Mouse (Mus musculus): ENCODE data around the gene Sec24b. TPM values are rescaled to one million over a fixed set of nuclear protein-coding genes. Genes with fewer than 3 reads are reported as not detected.

Gene Sec24b
- polyA plus RNA-seq, 1 experiment from 2014 or later: 33.6 TPM

DNA sequence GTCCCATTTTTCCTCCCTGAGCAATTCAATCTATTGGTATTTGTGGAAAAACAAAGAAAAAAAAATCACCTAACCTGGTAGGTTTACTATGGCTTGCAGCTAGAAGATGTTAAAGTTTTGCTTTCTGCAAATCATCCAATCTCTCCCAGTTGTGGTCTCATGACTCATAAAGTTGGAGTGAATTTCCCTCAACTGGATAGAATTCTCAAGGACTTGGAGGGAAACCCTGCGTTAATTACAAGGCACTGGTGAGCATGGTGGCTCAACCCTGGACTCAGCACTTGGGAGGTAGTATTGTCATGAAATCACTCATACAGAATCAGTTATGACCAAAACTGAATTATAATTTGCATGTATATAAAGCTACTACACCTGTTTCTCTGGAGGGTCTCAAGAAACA, 120.1 kb downstream of the Sec24b start:
- H3K4me3 ChIP-seq (ENCODE audit: low read depth, low read length): no peak overlapping the region
- H3K9me3 ChIP-seq (ENCODE audit: control insufficient read depth, low read length): no peaks in the 10 kb centered on the region
- H3K27me3 ChIP-seq (ENCODE audit: control insufficient read depth, insufficient read depth, low read length): no peaks in the 10 kb centered on the region
- no peak overlapping the region for H3K27ac ChIP-seq (replicated peaks; ENCODE audit: low read depth, low read length)
- ATAC-seq (ENCODE audit: insufficient number of reproducible peaks, low FRiP score, low TSS enrichment, low read depth) (no peak), DNase-seq (ENCODE audit: low spot score) (no peak)
- no peak overlapping the region for H3K9ac ChIP-seq (ENCODE audit: low read length)
- no peaks in the 10 kb centered on the region for H3K36me3 ChIP-seq (ENCODE audit: control insufficient read depth, insufficient read depth, low read length)
- peaks cover 5% of the 10 kb centered on the region for H3K4me1 ChIP-seq (ENCODE audit: control insufficient read depth, insufficient read depth, low read length)
- 89% methylated on average over 1 of the region's 1 CpGs for WGBS
- H3K4me2 ChIP-seq (ENCODE audit: low read depth, severe bottlenecking): no peak overlapping the region

DNA sequence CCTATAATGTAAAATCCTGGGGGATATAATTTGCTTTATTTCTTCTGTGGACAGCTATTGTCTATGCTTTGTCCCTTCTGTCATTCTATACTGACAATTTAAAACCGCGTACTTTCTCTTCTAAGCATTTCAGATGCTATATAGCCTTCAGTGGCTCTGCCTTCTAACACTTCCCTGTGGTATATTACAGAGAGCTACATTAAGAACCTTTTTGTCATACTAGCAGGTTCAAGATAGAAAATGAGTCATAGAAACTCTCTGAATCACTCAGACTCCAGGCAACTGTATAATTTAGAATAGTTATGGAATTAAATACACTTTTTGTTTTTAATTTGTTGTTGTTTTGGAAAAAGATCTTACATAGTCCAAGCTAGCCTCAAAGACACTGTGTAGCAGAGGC, 120.6 kb downstream of the Sec24b start:
- H3K27ac ChIP-seq (replicated peaks; ENCODE audit: low read depth, low read length): no peak overlapping the region
- DNase-seq (ENCODE audit: low spot score) (no peak), ATAC-seq (ENCODE audit: insufficient number of reproducible peaks, low FRiP score, low TSS enrichment, low read depth) (no peak)
- H3K27me3 ChIP-seq (ENCODE audit: control insufficient read depth, insufficient read depth, low read length): no peaks in the 10 kb centered on the region
- H3K9me3 ChIP-seq (ENCODE audit: control insufficient read depth, low read length): no peaks in the 10 kb centered on the region
- H3K9ac ChIP-seq (ENCODE audit: low read length): no peak overlapping the region
- no peak overlapping the region for H3K4me3 ChIP-seq (ENCODE audit: low read depth, low read length)
- H3K4me1 ChIP-seq (ENCODE audit: control insufficient read depth, insufficient read depth, low read length): peaks cover 5% of the 10 kb centered on the region
- WGBS: 99% methylated on average over 2 of the region's 2 CpGs
- H3K36me3 ChIP-seq (ENCODE audit: control insufficient read depth, insufficient read depth, low read length): no peaks in the 10 kb centered on the region
- no peak overlapping the region for H3K4me2 ChIP-seq (ENCODE audit: low read depth, severe bottlenecking)

DNA sequence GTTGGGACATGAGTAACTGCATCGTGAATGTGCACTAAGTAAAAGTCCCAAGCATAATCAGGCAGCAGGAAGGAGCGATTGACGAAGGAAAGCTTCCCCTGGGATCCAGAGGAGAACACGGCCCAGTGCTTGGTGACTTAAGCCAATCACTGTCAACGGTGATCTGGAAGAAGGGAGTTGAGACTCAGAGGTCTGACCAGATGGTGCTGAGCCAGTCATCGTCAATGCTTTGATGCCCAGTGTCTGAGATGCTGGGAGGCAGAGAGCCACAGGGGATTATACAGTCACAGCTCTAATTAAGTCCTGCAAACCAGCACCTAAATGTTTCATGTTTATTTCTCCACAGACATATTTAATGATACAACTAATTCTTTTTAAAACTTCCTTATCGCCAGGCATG, 122.3 kb downstream of the Sec24b start:
- Histone ChIP-seq H3K9ac (ENCODE audit: low read length) (no peak overlapping the region), H3K27me3 (ENCODE audit: control insufficient read depth, insufficient read depth, low read length) (no peaks in the 10 kb centered on the region), H3K27ac (replicated peaks; ENCODE audit: low read depth, low read length) (no peak overlapping the region), H3K36me3 (ENCODE audit: control insufficient read depth, insufficient read depth, low read length) (no peaks in the 10 kb centered on the region), H3K9me3 (ENCODE audit: control insufficient read depth, low read length) (no peaks in the 10 kb centered on the region), H3K4me2 (ENCODE audit: low read depth, severe bottlenecking) (no peak overlapping the region), H3K4me3 (ENCODE audit: low read depth, low read length) (no peak overlapping the region), H3K4me1 (ENCODE audit: control insufficient read depth, insufficient read depth, low read length) (peaks cover 5% of the 10 kb centered on the region)
- WGBS: 46% methylated on average over 7 of the region's 7 CpGs
- no peak for ATAC-seq (ENCODE audit: insufficient number of reproducible peaks, low FRiP score, low TSS enrichment, low read depth)
- DNase-seq (ENCODE audit: low spot score): no peak

DNA sequence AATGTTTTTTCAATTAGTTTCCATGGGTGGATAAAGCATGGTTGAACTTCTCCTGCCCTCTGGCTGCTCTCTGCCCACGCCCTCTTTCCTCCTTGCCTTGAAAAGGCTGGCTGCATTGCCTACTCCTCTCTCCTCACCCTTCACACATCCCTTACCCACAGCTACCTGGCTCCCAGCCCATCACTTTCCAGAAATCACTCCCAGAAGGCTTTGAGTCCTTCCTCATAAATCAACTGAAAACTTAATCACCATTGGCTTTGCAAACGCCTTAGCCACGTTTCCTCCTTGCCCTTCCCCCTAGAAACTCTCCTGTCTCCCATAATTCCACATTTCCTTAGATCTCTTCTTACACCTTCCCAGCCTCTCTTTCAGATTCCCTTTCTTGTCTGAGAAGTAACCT, 123.5 kb downstream of the Sec24b start:
- H3K4me2 ChIP-seq (ENCODE audit: low read depth, severe bottlenecking): no peak overlapping the region

DNA sequence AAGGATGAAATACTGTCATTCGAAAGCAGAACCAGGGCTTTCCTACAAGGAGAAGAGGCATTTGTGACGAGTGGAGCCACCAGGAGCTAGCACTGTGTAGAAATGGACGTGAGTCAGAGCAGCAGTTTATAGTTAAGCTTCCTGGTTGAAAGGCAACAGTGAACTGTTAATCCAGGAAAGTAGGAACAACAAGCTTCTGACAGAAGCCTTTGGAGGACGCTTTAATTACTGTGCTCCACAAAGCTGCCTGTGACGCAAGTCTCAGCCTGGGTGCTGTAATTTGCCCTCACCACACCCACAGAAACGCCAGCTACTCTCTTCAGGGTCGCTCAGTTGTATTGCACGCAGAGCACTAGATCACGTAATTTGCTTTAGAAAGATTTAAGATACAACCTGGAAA, 124.8 kb downstream of the Sec24b start:
- H3K36me3 ChIP-seq (ENCODE audit: control insufficient read depth, insufficient read depth, low read length): no peaks in the 10 kb centered on the region
- DNase-seq (ENCODE audit: low spot score) (no peak), ATAC-seq (ENCODE audit: insufficient number of reproducible peaks, low FRiP score, low TSS enrichment, low read depth) (no peak)
- H3K9me3 ChIP-seq (ENCODE audit: control insufficient read depth, low read length): no peaks in the 10 kb centered on the region
- H3K4me3 ChIP-seq (ENCODE audit: low read depth, low read length): no peak overlapping the region
- 36% methylated on average over 9 of the region's 9 CpGs for WGBS
- no peak overlapping the region for H3K27ac ChIP-seq (replicated peaks; ENCODE audit: low read depth, low read length)
- no peak overlapping the region for H3K9ac ChIP-seq (ENCODE audit: low read length)
- no peaks in the 10 kb centered on the region for H3K27me3 ChIP-seq (ENCODE audit: control insufficient read depth, insufficient read depth, low read length)
- peaks cover 5% of the 10 kb centered on the region for H3K4me1 ChIP-seq (ENCODE audit: control insufficient read depth, insufficient read depth, low read length)
- no peak overlapping the region for H3K4me2 ChIP-seq (ENCODE audit: low read depth, severe bottlenecking)

More for the DNA sequence above, 123.5 kb downstream of the Sec24b start:
- H3K27ac ChIP-seq (replicated peaks; ENCODE audit: low read depth, low read length): no peak overlapping the region
- 18% methylated on average over 3 of the region's 3 CpGs for WGBS
- H3K9ac ChIP-seq (ENCODE audit: low read length): no peak overlapping the region
- H3K27me3 ChIP-seq (ENCODE audit: control insufficient read depth, insufficient read depth, low read length): no peaks in the 10 kb centered on the region
- ATAC-seq (ENCODE audit: insufficient number of reproducible peaks, low FRiP score, low TSS enrichment, low read depth) (no peak), DNase-seq (ENCODE audit: low spot score) (peak; percentile 30)
- no peaks in the 10 kb centered on the region for H3K36me3 ChIP-seq (ENCODE audit: control insufficient read depth, insufficient read depth, low read length)
- no peaks in the 10 kb centered on the region for H3K9me3 ChIP-seq (ENCODE audit: control insufficient read depth, low read length)
- H3K4me3 ChIP-seq (ENCODE audit: low read depth, low read length): no peak overlapping the region
- peaks cover 5% of the 10 kb centered on the region for H3K4me1 ChIP-seq (ENCODE audit: control insufficient read depth, insufficient read depth, low read length)

Other genes with a start within 250 kb of the Sec24b start
- gene Rrh, start 239.0 kb downstream of the Sec24b start, polyA plus RNA-seq (2014; fragmentation: Nextera tagmentation; extraction: Ambion mirVana): 0.09 TPM in 1 of 2 replicates, not detected in the other
- gene Gar1, start 230.2 kb downstream of the Sec24b start, polyA plus RNA-seq (2014; fragmentation: Nextera tagmentation; extraction: Ambion mirVana): 44.1 and 55.8 TPM in 2 replicates
- gene Cfi, start 225.7 kb downstream of the Sec24b start, polyA plus RNA-seq (2014; fragmentation: Nextera tagmentation; extraction: Ambion mirVana): 0.09 TPM in 1 of 2 replicates, not detected in the other
- gene Pla2g12a, start 182.9 kb downstream of the Sec24b start, polyA plus RNA-seq (2014; fragmentation: Nextera tagmentation; extraction: Ambion mirVana): 23.9 and 25.9 TPM in 2 replicates
- 109 and 120 TPM in 2 replicates for gene Casp6, start 160.1 kb downstream of the Sec24b start, polyA plus RNA-seq (2014; fragmentation: Nextera tagmentation; extraction: Ambion mirVana)
- gene Mcub, start 91.3 kb downstream of the Sec24b start, polyA plus RNA-seq (2014; fragmentation: Nextera tagmentation; extraction: Ambion mirVana): 12.5 and 14.1 TPM in 2 replicates
- gene Col25a1, start 69.9 kb upstream of the Sec24b start, polyA plus RNA-seq (2014; fragmentation: Nextera tagmentation; extraction: Ambion mirVana): 18.3 and 20.8 TPM in 2 replicates